Mouse (Mus musculus): ENCODE data around the gene Tas2r138. TPM values are rescaled to one million over a fixed set of nuclear protein-coding genes. Genes with fewer than 3 reads are reported as not detected.

The Tas2r138 gene
- polyA plus RNA-seq (2015; fragmentation: Nextera tagmentation; extraction: Ambion mirVana), result not detected in 2 replicates

DNA sequence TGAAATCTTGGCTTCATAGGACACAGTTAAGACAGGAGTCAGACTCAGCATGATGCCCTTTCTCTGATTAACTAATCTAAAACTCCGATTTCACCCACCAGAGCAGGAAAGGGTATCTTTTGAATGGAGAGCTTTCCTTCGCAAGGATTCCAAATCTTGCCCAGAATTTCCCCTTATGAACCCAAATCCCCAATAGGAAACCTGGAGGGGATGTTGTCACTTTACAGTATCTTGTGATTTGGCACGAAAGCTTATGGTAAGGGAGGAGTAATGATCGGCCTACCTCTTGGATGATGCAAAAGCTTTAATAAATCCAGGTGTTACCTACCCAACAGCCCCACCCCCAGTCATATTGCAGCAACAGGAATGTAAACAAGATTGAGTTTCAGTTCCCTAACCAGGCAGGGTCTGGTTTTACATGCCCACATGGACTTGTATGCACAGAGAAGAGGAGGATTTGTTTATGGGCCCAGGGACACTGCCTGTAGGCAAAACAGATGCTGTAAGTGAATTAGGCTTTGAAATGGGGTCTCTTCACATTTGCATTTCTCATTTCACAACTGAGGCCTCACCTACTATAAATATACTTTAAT, at the start of gene Tas2r138:
Gene Tas2r138 (minus strand): TSS at position 51 of the 593 bp plus-strand sequence.
- WGBS (ENCODE audit: insufficient replicate concordance), result 71% methylated on average over 4 of the region's 4 CpGs

DNA sequence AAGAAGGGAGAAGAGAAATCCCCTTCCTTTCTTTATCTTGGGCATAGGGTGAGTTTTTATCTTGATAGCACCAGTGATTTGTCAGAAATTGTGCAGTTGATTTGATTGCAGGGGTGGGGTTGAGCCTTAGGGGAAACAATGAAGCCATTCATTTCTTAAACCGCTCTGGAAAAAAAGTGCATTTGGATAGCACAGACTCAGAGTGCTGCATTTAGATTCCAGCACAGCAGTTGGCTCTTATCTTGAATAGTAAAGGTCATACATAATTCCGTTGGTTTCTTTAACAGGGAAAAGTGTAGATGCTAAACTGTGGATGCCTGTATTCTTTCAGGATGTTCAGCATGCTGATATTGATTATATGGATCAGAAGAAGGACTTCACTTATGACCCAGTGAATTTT, 47.8 kb upstream of the Tas2r138 start:
- TF ChIP-seq CTCF (IDR thresholded peaks at IDR 0.05; ENCODE audit: low read depth) (no peak), EP300 (IDR thresholded peaks at IDR 0.05; ENCODE audit: low read depth) (no peak)
- H3K4me2 ChIP-seq (ENCODE audit: low read depth, low read length), result no peak overlapping the region
- DNase-seq (no peak), ATAC-seq (no peak)
- no peaks in the 10 kb centered on the region for H3K27me3 ChIP-seq (ENCODE audit: insufficient read depth, low read length)
- H3K9ac ChIP-seq (replicated peaks), result no peak overlapping the region
- H3K9me3 ChIP-seq (ENCODE audit: low read length), result no peaks in the 10 kb centered on the region
- WGBS (ENCODE audit: insufficient replicate concordance), result 50% methylated on average over 2 of the region's 2 CpGs
- no peaks in the 10 kb centered on the region for H3K4me1 ChIP-seq (ENCODE audit: insufficient read depth)
- no peak overlapping the region for H3K27ac ChIP-seq (ENCODE audit: low read depth)
- H3K4me3 ChIP-seq (ENCODE audit: low read depth, low read length), result no peak overlapping the region
- H3K36me3 ChIP-seq (replicated peaks; ENCODE audit: insufficient read depth, low read length), result peaks cover 5% of the 10 kb centered on the region

More for the DNA sequence above, at the start of gene Tas2r138:
- Histone ChIP-seq H3K9me3 (ENCODE audit: low read length) (no peaks in the 10 kb centered on the region), H3K36me3 (replicated peaks; ENCODE audit: insufficient read depth, low read length) (no peaks in the 10 kb centered on the region), H3K4me3 (ENCODE audit: low read depth, low read length) (no peak within 1 kb of the TSS), H3K27me3 (ENCODE audit: insufficient read depth, low read length) (no peaks in the 10 kb centered on the region), H3K9ac (replicated peaks) (no peak within 1 kb of the TSS), H3K4me1 (ENCODE audit: insufficient read depth) (no peaks in the 10 kb centered on the region), H3K4me2 (ENCODE audit: low read depth, low read length) (no peak within 1 kb of the TSS), H3K27ac (ENCODE audit: low read depth) (no peak within 1 kb of the TSS)
- ATAC-seq (no peak), DNase-seq (no peak)
- no peak for TF ChIP-seq EP300 (IDR thresholded peaks at IDR 0.05; ENCODE audit: low read depth)
- no peak for TF ChIP-seq CTCF (IDR thresholded peaks at IDR 0.05; ENCODE audit: low read depth)

DNA sequence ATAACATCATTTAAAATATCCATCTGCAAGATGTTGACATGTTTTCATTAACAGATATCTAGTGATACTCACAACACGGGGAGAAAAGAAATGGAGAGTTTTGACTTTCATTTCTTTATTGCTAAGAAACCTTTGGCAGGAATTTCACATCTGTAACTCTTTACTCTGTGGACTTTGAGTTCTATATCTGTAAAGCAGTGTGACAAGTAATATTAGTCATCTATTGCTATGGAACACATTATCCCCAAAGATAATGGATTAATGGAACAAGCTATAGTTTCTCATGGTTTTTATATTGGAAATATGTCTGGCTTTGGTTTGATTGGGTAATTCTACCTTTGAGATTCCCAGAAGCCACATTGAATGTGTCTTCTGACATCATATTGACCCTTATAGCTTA, 37.8 kb upstream of the Tas2r138 start:
- 74% methylated on average over 1 of the region's 1 CpGs for WGBS (ENCODE audit: insufficient replicate concordance)
- DNase-seq, result no peak

DNA sequence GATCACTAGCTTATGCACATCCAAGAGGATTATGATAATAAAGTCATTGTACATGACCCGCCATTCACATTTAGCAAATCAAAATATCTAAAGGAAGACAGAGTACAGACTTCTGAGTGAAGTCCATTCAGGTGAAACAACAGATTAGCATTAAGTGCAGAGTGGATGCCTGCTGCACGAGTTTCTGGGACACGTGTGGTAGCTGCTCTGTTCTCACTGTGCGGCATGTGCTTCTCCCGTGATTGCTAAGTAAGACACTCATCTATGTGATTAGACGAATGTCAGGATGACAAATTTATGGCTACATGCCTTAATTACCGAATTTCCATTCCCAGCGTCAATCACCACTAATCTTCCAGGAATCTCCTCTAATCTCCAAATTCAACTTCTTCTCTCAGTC, 32.6 kb upstream of the Tas2r138 start:
- Histone ChIP-seq H3K9ac (replicated peaks) (no peak overlapping the region), H3K4me3 (ENCODE audit: low read depth, low read length) (no peak overlapping the region), H3K27ac (ENCODE audit: low read depth) (no peak overlapping the region), H3K36me3 (replicated peaks; ENCODE audit: insufficient read depth, low read length) (no peaks in the 10 kb centered on the region), H3K4me1 (ENCODE audit: insufficient read depth) (no peaks in the 10 kb centered on the region), H3K27me3 (ENCODE audit: insufficient read depth, low read length) (no peaks in the 10 kb centered on the region), H3K9me3 (ENCODE audit: low read length) (no peaks in the 10 kb centered on the region), H3K4me2 (ENCODE audit: low read depth, low read length) (no peak overlapping the region)
- no peak for TF ChIP-seq CTCF (IDR thresholded peaks at IDR 0.05; ENCODE audit: low read depth)
- TF ChIP-seq EP300 (IDR thresholded peaks at IDR 0.05; ENCODE audit: low read depth), result no peak
- DNase-seq (no peak), ATAC-seq (no peak)
- 78% methylated on average over 8 of the region's 8 CpGs for WGBS (ENCODE audit: insufficient replicate concordance)

More for the DNA sequence above, 37.8 kb upstream of the Tas2r138 start:
- Histone ChIP-seq H3K4me3 (ENCODE audit: low read depth, low read length) (no peak overlapping the region), H3K4me1 (ENCODE audit: insufficient read depth) (no peaks in the 10 kb centered on the region), H3K9ac (replicated peaks) (no peak overlapping the region), H3K27ac (ENCODE audit: low read depth) (no peak overlapping the region), H3K4me2 (ENCODE audit: low read depth, low read length) (no peak overlapping the region), H3K27me3 (ENCODE audit: insufficient read depth, low read length) (no peaks in the 10 kb centered on the region), H3K9me3 (ENCODE audit: low read length) (no peaks in the 10 kb centered on the region), H3K36me3 (replicated peaks; ENCODE audit: insufficient read depth, low read length) (peaks cover 6% of the 10 kb centered on the region; the same call in 1 of the 2 replicates)
- TF ChIP-seq EP300 (IDR thresholded peaks at IDR 0.05; ENCODE audit: low read depth), result no peak
- no peak for TF ChIP-seq CTCF (IDR thresholded peaks at IDR 0.05; ENCODE audit: low read depth)
- no peak for ATAC-seq

DNA sequence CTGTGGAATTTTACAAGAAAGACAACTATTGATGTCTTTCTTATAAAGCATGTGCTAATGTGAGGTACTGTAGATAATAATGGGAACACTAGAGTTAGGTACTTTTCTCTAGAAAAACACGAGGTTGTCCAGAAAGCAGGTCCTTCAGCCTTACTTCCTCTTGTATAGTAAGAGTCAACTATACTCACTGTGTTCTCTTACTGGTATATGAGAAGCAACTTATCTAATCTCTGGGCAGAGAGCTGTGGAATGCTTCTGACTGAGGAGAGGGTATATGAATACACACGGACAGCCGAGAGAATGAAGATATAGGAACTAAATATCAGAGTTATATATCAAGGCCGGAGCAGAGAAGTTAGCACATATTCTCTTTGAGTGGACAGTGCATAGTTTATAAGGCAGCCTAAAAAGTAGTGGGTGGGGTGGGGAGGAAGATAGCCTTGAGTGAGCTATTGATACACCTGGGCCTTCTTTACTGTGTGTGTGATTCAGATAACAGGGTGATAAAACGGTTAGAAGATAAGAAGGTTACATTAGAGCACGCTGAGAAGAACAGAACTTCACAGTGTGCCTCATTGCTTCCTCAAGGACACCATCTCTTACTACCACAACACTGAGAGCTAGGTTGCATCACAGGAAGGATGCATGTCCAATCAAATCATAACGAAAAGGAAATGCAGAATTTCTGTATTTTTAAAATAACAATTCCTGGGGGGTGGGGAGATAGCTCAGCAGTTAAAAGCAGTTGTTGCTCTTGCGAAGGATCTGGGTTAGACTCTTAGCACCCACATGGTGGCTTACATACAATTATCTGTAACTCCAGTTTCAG, 27.8 kb upstream of the Tas2r138 start:
- Histone ChIP-seq H3K27me3 (ENCODE audit: insufficient read depth, low read length) (no peaks in the 10 kb centered on the region), H3K36me3 (replicated peaks; ENCODE audit: insufficient read depth, low read length) (no peaks in the 10 kb centered on the region), H3K4me2 (ENCODE audit: low read depth, low read length) (no peak overlapping the region), H3K9me3 (ENCODE audit: low read length) (no peaks in the 10 kb centered on the region), H3K4me3 (ENCODE audit: low read depth, low read length) (no peak overlapping the region), H3K4me1 (ENCODE audit: insufficient read depth) (no peaks in the 10 kb centered on the region), H3K9ac (replicated peaks) (no peak overlapping the region), H3K27ac (ENCODE audit: low read depth) (no peak overlapping the region)
- ATAC-seq, result no peak
- no peak for DNase-seq
- WGBS (ENCODE audit: insufficient replicate concordance), result 49% methylated on average over 8 of the region's 8 CpGs
- TF ChIP-seq EP300 (IDR thresholded peaks at IDR 0.05; ENCODE audit: low read depth) (no peak), CTCF (IDR thresholded peaks at IDR 0.05; ENCODE audit: low read depth) (no peak)

DNA sequence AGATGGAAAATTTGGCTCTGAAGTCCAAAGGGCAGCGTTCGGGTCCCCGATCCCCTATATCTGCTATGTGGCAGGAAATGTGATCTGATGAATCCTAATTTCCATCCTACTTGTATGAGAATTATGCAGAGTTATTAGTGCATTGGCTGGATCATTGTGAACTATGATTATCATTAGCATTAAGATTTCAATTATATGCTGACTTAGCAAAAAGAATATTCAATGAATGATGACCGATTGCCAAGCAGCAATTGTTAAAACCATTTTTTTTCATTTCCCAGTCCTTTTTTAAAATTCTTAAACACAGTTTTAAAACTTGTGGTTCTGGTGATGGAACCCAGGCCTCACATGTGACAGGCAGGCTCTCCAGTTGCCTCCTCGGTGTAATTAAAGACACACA, 24.6 kb upstream of the Tas2r138 start:
- WGBS (ENCODE audit: insufficient replicate concordance), result 87% methylated on average over 5 of the region's 5 CpGs
- H3K27me3 ChIP-seq (ENCODE audit: insufficient read depth, low read length), result no peaks in the 10 kb centered on the region

More for the DNA sequence above, 24.6 kb upstream of the Tas2r138 start:
- no peaks in the 10 kb centered on the region for H3K9me3 ChIP-seq (ENCODE audit: low read length)
- no peak overlapping the region for H3K4me3 ChIP-seq (ENCODE audit: low read depth, low read length)
- no peak overlapping the region for H3K9ac ChIP-seq (replicated peaks)
- DNase-seq (no peak), ATAC-seq (no peak)
- H3K27ac ChIP-seq (ENCODE audit: low read depth), result no peak overlapping the region
- no peak overlapping the region for H3K4me2 ChIP-seq (ENCODE audit: low read depth, low read length)
- TF ChIP-seq EP300 (IDR thresholded peaks at IDR 0.05; ENCODE audit: low read depth) (no peak), CTCF (IDR thresholded peaks at IDR 0.05; ENCODE audit: low read depth) (no peak)
- no peaks in the 10 kb centered on the region for H3K36me3 ChIP-seq (replicated peaks; ENCODE audit: insufficient read depth, low read length)
- no peaks in the 10 kb centered on the region for H3K4me1 ChIP-seq (ENCODE audit: insufficient read depth)
